Mouse (Mus musculus) lung, postnatal 4 days (tissue): ENCODE measurements at regions not wholly inside any gene's neighbourhood (a gene's known extent, or its start where the extent isn't known, plus 50 kb on each side); places are given as distances from the start of the nearest gene placed in this dataset.

Experiments
- DNase-seq, 2 experiments: peaks; one replicate each; pipeline ENCODE4 v3.0.0; 2021

DNA sequence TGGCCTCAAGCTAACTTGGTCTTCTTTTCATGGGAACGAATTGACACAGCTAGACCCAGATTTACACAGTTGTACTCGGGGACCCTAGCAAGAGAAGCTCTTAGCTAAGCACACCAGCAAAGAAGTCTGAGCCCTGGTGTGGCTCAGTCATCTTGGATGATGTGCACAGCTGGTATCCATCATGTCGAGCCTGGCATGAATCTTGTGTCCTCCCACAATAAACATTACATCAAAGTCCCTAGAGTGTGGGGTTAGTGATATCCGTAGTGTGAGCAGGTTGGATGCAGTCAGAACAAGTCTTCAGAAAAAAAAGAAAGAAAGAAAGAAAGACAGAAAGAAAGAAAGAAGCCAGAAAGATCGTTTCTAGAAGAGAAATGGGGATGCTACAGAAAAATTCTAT is 52.1 kb upstream of the Hmcn1 start:
- DNase-seq = peak; percentile 26 to 60

DNA sequence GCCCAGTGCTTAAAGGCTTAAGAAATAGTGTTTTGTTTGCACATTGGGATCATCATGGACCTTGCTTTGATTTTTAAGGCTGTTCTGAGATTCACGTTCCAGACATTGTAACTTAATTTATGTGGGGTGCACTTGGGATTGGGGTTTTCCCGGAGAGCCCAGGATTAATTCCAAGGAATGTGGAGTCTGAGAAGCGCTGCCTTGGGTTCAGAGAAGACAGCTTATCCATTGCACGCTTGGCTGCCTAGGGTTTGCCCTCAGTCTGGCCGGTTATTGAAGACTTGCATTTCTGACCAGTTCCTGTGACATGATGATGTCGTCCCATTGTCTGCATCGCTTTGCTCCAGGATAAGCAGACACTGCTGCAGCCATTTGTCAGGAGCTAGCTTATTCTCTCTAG is 53.4 kb upstream of the Hmcn1 start:
- DNase-seq = no peak

DNA sequence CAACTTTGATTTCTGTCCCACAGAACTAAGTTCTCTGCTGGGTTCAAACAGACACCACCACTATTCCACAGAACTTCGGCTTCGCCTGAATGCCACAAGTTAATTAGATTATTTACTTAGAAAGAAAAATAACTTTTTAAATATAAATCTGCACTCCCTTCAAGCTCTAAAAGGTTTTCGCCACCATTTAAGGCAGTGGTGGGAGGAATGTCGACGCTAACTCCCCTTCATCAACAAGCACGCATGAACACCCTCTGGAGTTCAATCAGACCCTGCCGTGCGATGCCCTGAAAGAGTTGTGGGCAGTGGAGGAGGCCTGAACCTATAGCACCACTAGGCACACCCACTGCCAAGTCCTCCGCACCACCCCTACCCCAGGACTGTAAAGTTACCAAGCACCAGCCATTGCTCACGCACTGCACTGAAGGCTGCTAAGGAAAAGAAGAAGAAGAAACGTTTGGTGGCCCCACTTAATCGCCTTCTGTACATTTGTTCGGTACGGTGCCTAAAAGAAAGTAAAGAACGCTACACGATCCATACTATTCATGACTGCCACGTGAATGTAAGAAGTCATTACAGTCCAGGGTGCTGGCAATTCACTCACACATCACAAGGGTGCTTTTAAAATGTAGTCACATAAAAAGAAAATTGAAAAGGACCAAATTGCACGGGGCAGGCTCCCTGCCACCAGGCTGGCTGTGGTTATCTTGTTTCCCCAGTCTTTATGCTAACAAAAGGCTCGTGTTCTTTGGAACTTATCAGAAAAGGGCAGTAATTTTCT is 56.7 kb upstream of the Hmcn1 start:
- no peak for DNase-seq

DNA sequence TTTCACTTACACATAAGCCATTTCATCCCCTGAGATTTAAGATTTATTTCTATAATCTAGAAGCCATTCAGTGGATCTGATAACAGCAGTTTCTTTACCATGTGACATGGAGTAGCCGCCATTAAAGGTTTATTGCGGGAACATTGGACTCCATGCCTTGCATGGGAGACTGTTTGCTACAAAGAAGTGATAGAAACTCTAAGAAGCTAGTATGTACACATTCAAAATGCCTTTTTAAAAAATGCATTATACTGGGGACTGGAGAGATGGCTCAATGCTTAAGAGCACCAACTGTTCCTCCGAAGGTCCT is 57.2 kb upstream of the Hmcn1 start:
- no peak for DNase-seq

DNA sequence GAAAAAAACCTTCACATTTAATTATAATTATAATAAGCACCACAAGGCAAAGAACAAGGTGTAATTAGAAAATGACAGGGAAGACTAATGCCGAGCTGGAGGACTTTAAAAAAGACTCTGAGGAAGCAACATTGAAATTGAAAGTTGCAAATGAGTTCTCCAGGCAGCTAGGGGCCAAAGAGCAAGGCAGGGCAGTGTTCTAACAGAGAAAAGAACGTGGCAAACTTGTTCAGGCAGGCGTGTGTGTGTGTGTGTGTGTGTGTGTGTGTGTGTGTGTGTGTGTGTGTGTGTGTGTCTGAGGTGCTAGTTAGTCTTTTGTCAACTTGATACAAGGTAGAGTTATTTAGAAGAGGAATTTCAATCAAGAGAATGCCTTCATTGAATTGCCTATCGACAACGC is 60.0 kb upstream of the Hmcn1 start:
- DNase-seq = no peak

DNA sequence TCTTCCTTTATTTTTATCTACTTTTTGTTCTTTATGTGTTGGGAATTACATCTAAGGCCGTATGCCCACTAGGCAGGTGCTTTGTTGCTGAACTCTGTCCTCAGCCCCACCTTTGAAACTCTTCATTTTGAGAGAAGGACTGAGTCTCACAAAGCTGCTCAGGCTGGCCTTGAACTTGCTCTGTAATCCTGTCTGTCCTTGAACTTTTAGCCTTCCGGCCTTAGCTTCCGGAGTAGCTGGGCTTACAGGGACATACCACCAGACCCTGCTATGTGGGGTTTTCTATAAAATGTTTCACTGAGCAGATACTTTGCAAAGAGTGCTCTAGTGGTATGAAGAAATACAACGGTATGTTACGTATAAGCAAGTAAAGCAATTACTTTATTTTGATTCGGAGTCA is 62.2 kb upstream of the Hmcn1 start:
- DNase-seq = no peak

DNA sequence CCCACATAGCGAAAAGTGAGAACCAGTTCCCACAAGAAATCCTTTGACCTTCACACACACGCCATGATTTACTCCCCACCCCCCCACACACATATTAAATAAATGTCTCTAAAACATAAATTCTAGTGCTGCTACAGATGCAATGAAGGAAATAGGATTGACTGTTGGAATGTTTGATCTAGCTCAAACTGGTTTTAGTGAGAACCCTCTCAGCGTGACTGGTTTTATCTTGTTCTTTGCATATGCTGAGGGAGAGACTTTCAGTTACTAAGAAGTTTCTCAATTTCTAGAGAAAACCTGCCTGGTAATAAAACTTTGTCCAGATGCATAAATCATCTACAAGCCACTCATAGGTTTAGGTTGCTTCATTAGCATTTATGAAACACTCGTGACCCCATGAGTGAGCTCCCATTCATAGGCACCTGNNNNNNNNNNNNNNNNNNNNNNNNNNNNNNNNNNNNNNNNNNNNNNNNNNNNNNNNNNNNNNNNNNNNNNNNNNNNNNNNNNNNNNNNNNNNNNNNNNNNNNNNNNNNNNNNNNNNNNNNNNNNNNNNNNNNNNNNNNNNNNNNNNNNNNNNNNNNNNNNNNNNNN is 66.4 kb upstream of the Hmcn1 start:
- no peak for DNase-seq

DNA sequence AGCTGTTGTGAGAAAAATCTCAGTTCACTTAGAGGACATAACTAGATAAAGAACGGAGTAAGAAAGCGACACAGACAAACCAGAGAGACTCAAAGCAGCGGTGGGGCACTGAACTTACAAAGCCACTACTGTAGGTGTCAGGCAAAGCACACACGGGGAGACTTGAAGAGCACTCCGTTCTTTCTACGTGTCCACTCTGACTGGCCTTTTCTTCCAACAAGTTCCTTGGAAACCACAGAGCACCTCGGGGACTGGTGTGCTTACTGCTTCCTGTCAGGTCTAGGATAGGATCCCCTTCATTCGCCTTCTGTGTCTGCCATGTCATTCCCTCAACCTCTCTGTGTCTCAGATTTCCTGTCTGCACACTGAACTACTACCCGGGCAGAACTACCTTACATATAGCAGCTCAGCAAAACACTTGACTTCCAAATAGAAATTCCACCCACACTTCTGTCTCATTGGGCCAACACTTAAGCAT is 71.9 kb upstream of the Hmcn1 start:
- peak; percentile 26 to 35 for DNase-seq

DNA sequence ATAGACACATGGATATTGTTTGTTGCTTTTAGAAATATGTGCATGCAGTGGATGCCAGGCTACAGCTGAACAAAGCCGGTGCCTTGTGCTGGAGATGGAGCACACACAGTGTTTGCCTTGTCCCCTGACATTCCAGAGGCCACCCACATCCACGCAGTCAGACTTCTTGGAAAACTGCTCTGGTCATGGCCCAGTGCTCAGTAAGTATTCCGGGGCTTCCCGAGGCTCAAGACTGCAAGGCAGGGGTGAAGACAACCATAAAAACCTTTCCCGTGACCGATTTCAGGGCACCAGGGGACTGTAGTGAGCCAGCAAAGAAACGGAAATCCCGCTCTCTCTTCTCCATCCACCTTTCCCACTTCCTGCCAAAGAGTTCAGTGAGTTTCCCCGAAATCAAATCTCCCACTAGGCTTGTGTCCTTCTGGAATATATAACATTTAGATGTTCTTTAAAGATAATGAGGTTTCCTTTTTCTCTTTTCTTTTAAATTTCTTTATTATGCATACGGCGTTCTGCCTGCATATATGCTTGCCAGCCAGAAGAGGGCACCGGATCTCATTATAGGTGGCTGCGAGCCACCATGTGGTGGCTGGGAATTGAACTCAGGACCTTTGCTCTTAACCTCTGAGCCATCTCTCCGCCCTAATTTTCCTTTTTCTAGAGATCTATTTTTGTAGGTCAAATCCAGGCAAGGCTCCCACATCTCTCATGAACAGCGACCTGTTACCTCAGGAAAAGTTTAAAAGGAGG is 73.3 kb upstream of the Hmcn1 start:
- no peak for DNase-seq

DNA sequence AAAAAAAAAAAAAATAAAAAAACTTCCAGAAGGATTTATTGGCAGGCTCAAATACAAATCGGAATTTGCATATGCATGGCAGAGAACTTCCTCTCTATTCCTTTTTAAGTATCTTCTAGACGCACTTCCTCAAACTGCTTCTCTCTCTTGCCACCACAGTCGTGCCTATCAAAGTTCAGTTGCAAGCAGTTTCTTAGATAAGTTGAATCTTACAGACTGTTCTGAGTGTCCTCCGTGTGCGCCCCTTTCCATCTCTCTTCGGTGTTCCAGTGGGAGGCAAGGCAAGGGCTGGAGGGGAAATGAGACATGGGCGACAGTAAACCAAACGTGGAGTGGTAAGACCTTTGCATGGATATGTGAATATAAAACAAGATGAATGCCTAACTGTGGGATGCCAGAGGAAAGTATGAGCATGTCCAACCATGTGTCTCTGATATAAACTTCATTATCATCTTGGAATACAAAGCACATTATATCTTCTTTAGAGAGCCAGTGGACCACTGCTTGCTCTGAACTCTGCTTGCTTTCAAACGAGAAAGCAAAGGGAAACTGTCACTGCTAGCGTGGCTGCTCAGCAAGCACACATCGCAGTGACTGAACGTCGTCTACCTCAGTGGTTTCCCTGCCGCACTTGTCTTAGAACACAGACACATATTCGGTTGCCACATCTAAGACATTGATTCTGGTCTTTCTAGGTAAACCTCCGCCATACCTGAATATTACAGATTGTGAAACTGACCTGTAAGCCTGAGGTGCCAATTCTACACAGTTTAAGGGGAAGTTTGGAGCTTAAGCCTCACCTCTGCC is 81.5 kb upstream of the Hmcn1 start:
- no peak for DNase-seq

DNA sequence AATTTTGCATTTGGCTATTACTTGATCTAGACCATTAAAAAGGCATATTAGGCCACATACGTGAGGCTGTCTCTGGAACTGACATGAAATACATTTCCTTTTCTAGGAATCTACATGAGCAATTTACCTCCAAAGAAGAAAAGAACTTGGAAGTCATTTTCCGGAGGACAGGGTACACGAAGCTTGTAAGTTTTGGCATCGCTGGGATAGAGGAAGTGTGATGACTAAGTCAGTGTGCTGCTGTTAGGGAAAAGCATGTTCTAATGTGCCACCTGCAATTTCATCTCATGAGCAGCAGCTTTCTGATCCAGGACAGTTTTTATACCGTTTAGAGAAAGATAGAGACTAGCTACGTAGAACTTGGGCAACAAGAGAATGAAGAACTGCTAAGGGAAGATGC is 82.3 kb upstream of the Hmcn1 start:
- DNase-seq = no peak

DNA sequence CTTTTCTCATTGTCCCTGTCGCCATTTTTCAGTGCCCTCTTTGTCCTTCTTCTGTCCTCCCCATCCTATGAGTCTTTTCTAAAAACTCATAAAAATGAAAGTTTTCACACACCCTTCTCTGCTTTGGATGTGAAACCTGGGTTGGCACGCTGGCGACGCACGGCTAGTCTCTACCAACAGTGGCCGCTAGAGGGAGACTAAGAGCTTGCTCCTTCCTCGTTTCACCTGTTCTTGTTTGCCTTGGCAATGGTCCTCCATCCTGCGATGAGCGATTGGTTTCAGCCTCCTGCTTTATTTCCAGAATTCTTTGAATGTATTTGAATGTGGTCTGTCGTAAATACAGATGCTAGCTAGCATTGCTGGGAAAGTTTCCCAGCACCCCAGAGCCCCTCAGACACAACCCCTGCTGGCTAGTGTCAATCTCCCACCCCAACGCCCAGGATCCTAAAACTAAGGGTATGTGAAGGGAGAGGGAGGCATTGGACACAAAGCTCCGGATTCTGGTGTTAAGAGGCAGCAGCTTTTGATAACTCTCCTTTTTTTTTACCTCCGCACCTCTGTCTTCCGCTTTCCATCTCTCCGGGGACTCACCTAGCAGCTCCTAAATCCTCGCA is 85.8 kb upstream of the Hmcn1 start:
- peak; percentile 69 to 86 for DNase-seq

DNA sequence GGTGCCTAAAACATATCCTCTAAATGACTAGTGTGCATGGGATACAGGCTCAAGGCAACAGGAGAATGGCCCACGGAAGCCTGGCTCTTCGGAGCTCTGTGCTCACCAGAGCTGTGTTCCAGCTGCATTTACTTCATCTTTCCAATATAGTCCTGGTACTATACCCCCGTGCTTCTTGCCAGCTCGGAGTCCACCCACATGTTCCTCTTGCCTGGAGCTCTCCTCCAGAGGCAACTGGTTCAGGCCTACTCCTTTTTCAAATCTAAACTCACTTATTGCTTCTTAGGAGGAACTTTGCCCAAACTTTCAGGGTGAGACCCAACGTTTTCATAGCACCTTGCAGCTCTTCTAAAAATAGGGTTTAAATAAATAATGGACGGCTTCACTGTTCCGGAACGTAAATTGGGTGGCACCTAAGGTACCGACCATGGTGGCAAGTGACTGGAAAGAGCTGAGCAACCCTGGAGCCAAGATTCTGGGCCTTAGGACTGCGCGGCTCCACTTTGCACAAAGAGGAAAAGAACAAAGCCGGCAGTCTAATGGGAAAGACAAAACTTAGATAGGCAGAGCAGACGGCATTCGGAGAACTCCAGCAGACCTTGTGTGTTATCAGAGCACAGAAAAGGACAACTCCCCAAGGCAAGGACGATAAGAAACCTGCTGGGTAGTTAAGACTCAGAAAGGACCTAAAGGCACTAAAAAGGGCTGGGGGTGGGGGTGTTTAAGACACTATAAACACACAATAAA is 86.6 kb upstream of the Hmcn1 start:
- DNase-seq = no peak

DNA sequence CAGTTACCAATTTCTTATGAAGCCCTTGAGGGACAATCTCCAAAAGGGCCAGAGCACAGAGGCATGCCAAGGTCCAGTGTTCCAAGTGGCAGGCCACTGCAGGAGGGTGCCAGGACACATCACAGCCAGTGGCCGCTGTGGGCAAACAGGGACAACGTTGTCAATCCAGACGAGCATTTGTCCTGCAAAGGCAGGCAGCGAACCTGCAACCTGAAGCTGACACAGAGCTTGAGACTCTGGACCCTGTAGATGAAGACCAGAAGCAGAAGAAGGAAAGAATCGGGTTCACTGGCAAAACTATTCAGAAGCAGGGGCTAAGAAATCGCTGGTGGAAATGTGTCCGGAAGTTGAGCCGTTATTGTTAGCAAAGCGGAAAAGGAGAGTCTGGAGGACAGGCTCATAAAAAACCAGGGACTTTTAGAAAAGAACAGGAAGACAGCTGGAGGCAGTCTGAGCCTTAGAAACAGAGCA is 87.3 kb upstream of the Hmcn1 start:
- peak in 1 of 2 experiments; percentile 23 for DNase-seq

DNA sequence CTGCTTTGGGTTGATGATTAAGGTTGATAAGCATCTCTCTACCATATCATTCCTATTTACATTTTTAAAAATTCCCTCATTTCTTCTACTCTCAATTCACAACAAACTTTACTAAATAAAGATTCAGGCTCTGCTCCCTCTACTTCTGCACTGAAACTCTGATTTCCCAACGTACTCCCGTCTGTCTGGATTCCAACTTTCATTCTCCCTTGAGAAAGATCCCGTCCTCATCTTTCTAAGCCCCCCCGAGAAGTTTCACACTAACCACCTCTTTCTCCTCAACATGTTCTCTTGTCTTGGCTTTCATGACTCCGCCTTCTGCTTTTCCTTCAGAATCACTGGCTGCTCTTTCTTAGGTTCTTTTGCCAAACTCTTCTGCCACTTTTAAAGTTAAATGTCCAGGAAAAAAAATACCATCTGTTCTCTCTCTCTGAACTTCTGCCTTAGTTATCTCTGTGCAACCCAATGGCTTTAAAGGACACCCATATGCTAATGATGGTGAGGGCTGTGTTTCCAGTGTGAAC is 89.3 kb upstream of the Hmcn1 start:
- no peak for DNase-seq

DNA sequence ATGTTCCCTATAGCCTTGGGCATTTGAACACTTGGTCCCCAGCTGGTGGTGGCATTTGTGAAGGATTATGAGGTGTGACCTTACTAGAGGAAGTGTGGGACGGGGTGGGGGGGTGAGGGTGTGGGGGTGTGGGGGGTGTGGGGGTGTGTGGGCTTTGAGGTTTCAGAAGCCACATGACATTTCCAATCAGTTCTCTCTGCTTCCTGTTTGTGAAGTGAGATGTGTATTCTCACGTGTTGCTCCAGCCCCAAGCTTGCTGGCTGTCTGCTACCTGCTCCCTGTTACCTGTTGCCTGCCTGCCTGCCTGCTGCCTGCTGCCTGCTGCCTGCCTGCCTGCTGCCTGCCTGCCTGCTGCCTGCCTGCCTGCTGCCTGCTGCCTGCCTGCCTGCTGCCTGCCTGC is 90.6 kb upstream of the Hmcn1 start:
- no peak for DNase-seq

DNA sequence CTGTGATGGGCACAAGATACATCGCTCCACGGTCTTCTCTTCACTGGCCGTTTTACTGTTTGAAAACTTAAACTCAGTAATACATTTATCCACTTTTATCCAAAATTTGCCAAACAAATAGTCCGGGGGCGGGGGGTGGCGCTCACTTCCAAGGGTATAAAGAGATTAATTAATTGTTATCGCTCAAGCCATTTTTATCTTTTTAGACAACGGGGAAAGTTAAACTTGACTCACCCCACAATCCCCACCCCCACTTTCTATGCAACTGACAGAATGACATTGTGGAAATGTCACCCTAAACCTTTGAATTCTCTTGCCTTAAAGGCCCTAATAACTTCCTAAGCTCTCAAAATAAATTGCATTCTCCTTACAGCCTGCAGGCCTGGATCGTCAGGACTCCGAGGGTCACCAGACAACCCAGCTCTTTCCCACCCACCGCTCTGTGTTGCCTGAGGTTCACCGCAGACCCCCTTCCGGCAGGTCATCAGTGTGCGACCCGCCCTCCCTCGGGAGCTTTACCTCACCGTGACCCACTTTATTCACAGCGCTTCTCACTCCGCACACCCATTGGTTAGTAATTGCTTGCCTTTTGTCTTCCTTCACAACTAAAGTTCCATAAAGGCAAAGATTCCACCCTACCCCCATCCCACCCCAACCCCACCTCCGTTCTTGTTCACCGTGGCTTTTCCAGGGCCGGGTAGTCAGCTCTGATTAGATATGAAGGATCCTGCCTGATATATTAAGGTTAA is 93.0 kb upstream of the Hmcn1 start:
- DNase-seq = no peak

DNA sequence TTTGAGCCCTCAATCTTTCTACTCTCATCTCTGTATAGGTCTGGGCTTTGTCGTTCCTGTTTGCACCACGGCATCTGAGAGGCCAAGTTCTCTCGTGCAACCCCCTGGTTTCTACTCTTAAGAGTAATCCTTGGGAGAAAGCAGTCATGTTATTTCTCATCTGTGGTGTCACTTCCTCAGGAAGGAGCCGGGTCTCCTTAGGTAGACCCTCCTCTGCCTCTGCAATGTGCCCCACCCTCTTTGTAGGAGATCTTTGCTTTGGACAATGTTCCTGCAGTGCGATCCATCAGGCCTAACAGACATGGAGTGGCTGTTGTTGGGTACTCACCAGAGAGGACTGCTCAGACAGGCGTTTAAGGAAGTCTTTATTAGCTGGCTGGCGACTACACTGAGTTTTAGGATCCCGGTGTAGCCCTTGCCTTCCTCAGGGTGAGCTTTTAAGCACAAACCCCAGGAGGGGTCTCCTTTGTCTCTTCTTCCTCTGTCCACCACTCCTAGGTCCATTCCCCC is 94.0 kb upstream of the Hmcn1 start:
- no peak for DNase-seq

DNA sequence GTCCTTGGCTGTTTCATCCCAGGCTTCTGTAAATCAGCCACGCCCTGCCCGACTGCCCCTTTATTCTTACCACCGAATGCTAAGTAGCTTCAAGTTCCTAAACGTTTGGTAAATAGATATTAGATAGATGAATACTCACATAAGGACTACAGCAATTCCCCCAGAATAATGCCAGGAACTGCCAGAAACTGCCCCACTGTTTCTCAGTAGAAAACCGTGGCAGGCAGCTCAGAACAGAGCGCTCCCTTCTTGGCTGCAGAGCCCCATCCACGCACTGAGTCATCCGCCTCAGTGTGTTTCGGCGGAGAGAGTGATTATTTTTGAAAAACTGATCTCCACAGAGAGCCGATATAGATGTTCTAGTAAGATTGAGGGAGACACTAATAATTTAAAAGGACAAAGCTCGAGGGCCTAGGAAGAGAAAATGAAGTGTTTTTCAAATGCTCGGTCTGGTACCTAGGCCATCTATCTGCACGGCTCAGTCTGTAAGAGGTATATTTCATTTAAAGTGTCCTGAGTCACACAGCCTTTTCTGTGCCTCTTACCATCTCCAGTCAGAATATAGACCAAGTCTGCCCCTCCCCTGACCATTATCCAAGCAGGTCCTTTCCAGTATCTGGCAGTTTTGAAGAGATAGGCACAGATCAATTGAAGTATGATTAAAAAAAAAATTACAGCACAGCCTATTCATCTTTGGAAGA is 94.4 kb upstream of the Gm47985 start:
- DNase-seq = no peak

DNA sequence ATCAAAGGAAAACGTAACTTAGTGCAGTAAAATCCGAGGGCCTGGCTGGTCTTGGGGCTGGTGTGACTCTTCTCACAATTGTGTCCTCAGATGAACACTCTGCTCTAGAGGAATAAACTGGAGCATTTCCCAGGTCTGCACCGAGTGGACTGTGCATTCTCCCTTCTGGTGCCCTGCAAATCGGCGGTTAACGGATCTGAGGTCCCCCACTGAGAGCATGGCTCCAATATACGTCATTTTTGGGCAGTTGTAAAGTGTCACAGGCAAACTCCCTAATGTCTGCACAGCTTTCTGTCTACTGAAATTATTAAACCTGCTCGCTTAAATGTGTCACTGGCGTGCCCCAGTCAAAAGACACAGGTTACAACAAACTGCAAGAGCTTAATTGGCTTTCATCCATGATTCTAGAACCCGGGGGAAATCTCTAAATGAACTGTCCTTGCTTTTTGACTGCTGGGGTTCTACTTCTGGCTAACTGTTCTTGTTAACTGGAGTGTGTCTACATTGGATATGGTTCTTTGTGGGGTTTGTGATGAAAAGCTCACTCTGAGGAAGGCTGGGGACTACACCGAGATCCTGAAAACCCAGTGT is 93.7 kb upstream of the Gm47985 start:
- DNase-seq = no peak
